Mouse (Mus musculus): ENCODE data around the gene Kdm6b. TPM values are rescaled to one million over a fixed set of nuclear protein-coding genes. Genes with fewer than 3 reads are reported as not detected.
A peak's percentile ranks its signal among the peaks of the same experiment; 100 is the strongest.

Kdm6b gene
- polyA plus RNA-seq, 1 experiment from 2014 or later: 24.3 TPM

GRCm38 (mm10) chr11:69364376-69364775 is 49.1 kb downstream of the Kdm6b start:
- WGBS: 45% methylated on average over 8 of the region's 8 CpGs
- Histone ChIP-seq H3K4me3 (ENCODE audit: low read depth, low read length) (no peak overlapping the region), H3K4me2 (ENCODE audit: low read depth, low read length) (peak overlapping the region; percentile 73), H3K9ac (ENCODE audit: low read depth, low read length) (peak overlapping the region; percentile 64; the same call in 1 of the 2 replicates), H3K27me3 (replicated peaks; ENCODE audit: control insufficient read depth, insufficient read depth, low read length) (no peaks in the 10 kb centered on the region), H3K36me3 (ENCODE audit: control insufficient read depth, insufficient read depth, low read length) (peaks cover 49% of the 10 kb centered on the region), H3K27ac (replicated peaks; ENCODE audit: low read depth, low read length) (peak overlapping the region; percentile 100), H3K4me1 (ENCODE audit: control insufficient read depth, insufficient read depth, low read length) (peaks cover 19% of the 10 kb centered on the region), H3K9me3 (ENCODE audit: control insufficient read depth, low read length) (no peaks in the 10 kb centered on the region)
- ATAC-seq (ENCODE audit: low read depth): no peak
- DNase-seq (ENCODE audit: low spot score): no peak

GRCm38 (mm10) chr11:69362479-69362878 is 51.0 kb downstream of the Kdm6b start:
- H3K36me3 ChIP-seq (ENCODE audit: control insufficient read depth, insufficient read depth, low read length): peaks cover 68% of the 10 kb centered on the region

GRCm38 (mm10) chr11:69362021-69362420 is 51.5 kb downstream of the Kdm6b start:
- no peak for ATAC-seq (ENCODE audit: low read depth)
- no peak overlapping the region for H3K4me2 ChIP-seq (ENCODE audit: low read depth, low read length)
- H3K36me3 ChIP-seq (ENCODE audit: control insufficient read depth, insufficient read depth, low read length): peaks cover 72% of the 10 kb centered on the region
- peak; percentile 59 for DNase-seq (ENCODE audit: low spot score)
- H3K27ac ChIP-seq (replicated peaks; ENCODE audit: low read depth, low read length): no peak overlapping the region
- no peak overlapping the region for H3K4me3 ChIP-seq (ENCODE audit: low read depth, low read length)
- H3K27me3 ChIP-seq (replicated peaks; ENCODE audit: control insufficient read depth, insufficient read depth, low read length): no peaks in the 10 kb centered on the region
- WGBS: 37% methylated on average over 7 of the region's 7 CpGs
- peaks cover 19% of the 10 kb centered on the region for H3K4me1 ChIP-seq (ENCODE audit: control insufficient read depth, insufficient read depth, low read length)
- H3K9ac ChIP-seq (ENCODE audit: low read depth, low read length): no peak overlapping the region
- H3K9me3 ChIP-seq (ENCODE audit: control insufficient read depth, low read length): no peaks in the 10 kb centered on the region

More at GRCm38 (mm10) chr11:69362479-69362878, 51.0 kb downstream of the Kdm6b start:
- WGBS: 35% methylated on average over 2 of the region's 2 CpGs
- Histone ChIP-seq H3K27ac (replicated peaks; ENCODE audit: low read depth, low read length) (no peak overlapping the region), H3K4me2 (ENCODE audit: low read depth, low read length) (no peak overlapping the region), H3K4me1 (ENCODE audit: control insufficient read depth, insufficient read depth, low read length) (peaks cover 19% of the 10 kb centered on the region), H3K9me3 (ENCODE audit: control insufficient read depth, low read length) (no peaks in the 10 kb centered on the region), H3K27me3 (replicated peaks; ENCODE audit: control insufficient read depth, insufficient read depth, low read length) (no peaks in the 10 kb centered on the region), H3K4me3 (ENCODE audit: low read depth, low read length) (no peak overlapping the region), H3K9ac (ENCODE audit: low read depth, low read length) (no peak overlapping the region)
- no peak for ATAC-seq (ENCODE audit: low read depth)
- DNase-seq (ENCODE audit: low spot score): peak; percentile 71

GRCm38 (mm10) chr11:69357690-69358089 is 55.8 kb downstream of the Kdm6b start:
- Histone ChIP-seq H3K27ac (replicated peaks; ENCODE audit: low read depth, low read length) (no peak overlapping the region), H3K36me3 (ENCODE audit: control insufficient read depth, insufficient read depth, low read length) (peaks cover 97% of the 10 kb centered on the region), H3K9me3 (ENCODE audit: control insufficient read depth, low read length) (no peaks in the 10 kb centered on the region), H3K27me3 (replicated peaks; ENCODE audit: control insufficient read depth, insufficient read depth, low read length) (no peaks in the 10 kb centered on the region), H3K4me3 (ENCODE audit: low read depth, low read length) (no peak overlapping the region), H3K4me1 (ENCODE audit: control insufficient read depth, insufficient read depth, low read length) (no peaks in the 10 kb centered on the region), H3K4me2 (ENCODE audit: low read depth, low read length) (no peak overlapping the region), H3K9ac (ENCODE audit: low read depth, low read length) (no peak overlapping the region)
- 85% methylated on average over 12 of the region's 12 CpGs for WGBS
- 0 out of 2 replicates have a peak, but pooled peaks have one; percentile 12 for ATAC-seq (ENCODE audit: low read depth)
- DNase-seq (ENCODE audit: low spot score): no peak

GRCm38 (mm10) chr11:69356544-69356943 is 56.9 kb downstream of the Kdm6b start:
- Histone ChIP-seq H3K36me3 (ENCODE audit: control insufficient read depth, insufficient read depth, low read length) (peaks cover 100% of the 10 kb centered on the region), H3K4me3 (ENCODE audit: low read depth, low read length) (no peak overlapping the region), H3K9ac (ENCODE audit: low read depth, low read length) (no peak overlapping the region), H3K27me3 (replicated peaks; ENCODE audit: control insufficient read depth, insufficient read depth, low read length) (no peaks in the 10 kb centered on the region), H3K9me3 (ENCODE audit: control insufficient read depth, low read length) (no peaks in the 10 kb centered on the region), H3K4me1 (ENCODE audit: control insufficient read depth, insufficient read depth, low read length) (no peaks in the 10 kb centered on the region), H3K27ac (replicated peaks; ENCODE audit: low read depth, low read length) (no peak overlapping the region), H3K4me2 (ENCODE audit: low read depth, low read length) (no peak overlapping the region)
- DNase-seq (ENCODE audit: low spot score) (no peak), ATAC-seq (ENCODE audit: low read depth) (no peak)
- 89% methylated on average over 5 of the region's 5 CpGs for WGBS

Other genes starting within 250 kb of the Kdm6b start
- 0.22 TPM in 1 of 2 replicates, not detected in the other for gene Alox8, start 215.8 kb downstream of the Kdm6b start, polyA plus RNA-seq (2014; fragmentation: Nextera tagmentation; extraction: Ambion mirVana)
- 0.15 and 0.33 TPM in 2 replicates for gene Gucy2e, start 176.6 kb downstream of the Kdm6b start, polyA plus RNA-seq (2014; fragmentation: Nextera tagmentation; extraction: Ambion mirVana)
- gene Cntrob, start 89.9 kb downstream of the Kdm6b start, polyA plus RNA-seq (2014; fragmentation: Nextera tagmentation; extraction: Ambion mirVana): 12.4 and 15.7 TPM in 2 replicates
- 147 and 164 TPM in 2 replicates for gene Trappc1, start 89.7 kb downstream of the Kdm6b start, polyA plus RNA-seq (2014; fragmentation: Nextera tagmentation; extraction: Ambion mirVana)
- 1.7 and 2.0 TPM in 2 replicates for gene Kcnab3, start 87.4 kb downstream of the Kdm6b start, polyA plus RNA-seq (2014; fragmentation: Nextera tagmentation; extraction: Ambion mirVana)
- gene Rnf227, start 73.2 kb downstream of the Kdm6b start, polyA plus RNA-seq (2014; fragmentation: Nextera tagmentation; extraction: Ambion mirVana): 15.6 and 17.1 TPM in 2 replicates
- 68.9 and 73.3 TPM in 2 replicates for gene Chd3, start 44.3 kb downstream of the Kdm6b start, polyA plus RNA-seq (2014; fragmentation: Nextera tagmentation; extraction: Ambion mirVana)
- 160 and 177 TPM in 2 replicates for gene Naa38, start 18.2 kb downstream of the Kdm6b start, polyA plus RNA-seq (2014; fragmentation: Nextera tagmentation; extraction: Ambion mirVana)
- gene Cyb5d1, start 18.0 kb downstream of the Kdm6b start, polyA plus RNA-seq (2014; fragmentation: Nextera tagmentation; extraction: Ambion mirVana): 23.8 and 24.2 TPM in 2 replicates
- 19.2 and 21.0 TPM in 2 replicates for gene Tmem88, start 15.4 kb downstream of the Kdm6b start, polyA plus RNA-seq (2014; fragmentation: Nextera tagmentation; extraction: Ambion mirVana)
- gene Dnah2, start 135.4 kb upstream of the Kdm6b start, polyA plus RNA-seq (2014; fragmentation: Nextera tagmentation; extraction: Ambion mirVana): 6.2 and 6.5 TPM in 2 replicates
- 7.3 and 8.6 TPM in 2 replicates for gene Efnb3, start 146.5 kb upstream of the Kdm6b start, polyA plus RNA-seq (2014; fragmentation: Nextera tagmentation; extraction: Ambion mirVana)
- 18.4 and 19.8 TPM in 2 replicates for gene Wrap53, start 166.6 kb upstream of the Kdm6b start, polyA plus RNA-seq (2014; fragmentation: Nextera tagmentation; extraction: Ambion mirVana)
- 111 and 133 TPM in 2 replicates for gene Trp53, start 166.7 kb upstream of the Kdm6b start, polyA plus RNA-seq (2014; fragmentation: Nextera tagmentation; extraction: Ambion mirVana)
- 15.6 and 17.7 TPM in 2 replicates for gene Atp1b2, start 192.3 kb upstream of the Kdm6b start, polyA plus RNA-seq (2014; fragmentation: Nextera tagmentation; extraction: Ambion mirVana)
- gene Shbg, start 204.2 kb upstream of the Kdm6b start, polyA plus RNA-seq (2014; fragmentation: Nextera tagmentation; extraction: Ambion mirVana): not detected in 2 replicates
- 15.6 and 16.6 TPM in 2 replicates for gene Sat2, start 208.3 kb upstream of the Kdm6b start, polyA plus RNA-seq (2014; fragmentation: Nextera tagmentation; extraction: Ambion mirVana)
- 25.4 and 26.3 TPM in 2 replicates for gene Fxr2, start 219.3 kb upstream of the Kdm6b start, polyA plus RNA-seq (2014; fragmentation: Nextera tagmentation; extraction: Ambion mirVana)
- 1.7 and 2.9 TPM in 2 replicates for gene Sox15, start 241.6 kb upstream of the Kdm6b start, polyA plus RNA-seq (2014; fragmentation: Nextera tagmentation; extraction: Ambion mirVana)
- gene Mpdu1, start 249.0 kb upstream of the Kdm6b start, polyA plus RNA-seq (2014; fragmentation: Nextera tagmentation; extraction: Ambion mirVana): 29.1 and 33.6 TPM in 2 replicates